Mouse (Mus musculus) T-helper 1 cell (primary cell): ENCODE data around the gene Phtf1.

Experiments
- in situ Hi-C: fragments of 300-600 bp; cut with MboI, MseI; formaldehyde crosslinking; loops from one replicate; pipeline ENCODE4 v1.15.1; 2025; ENCODE audit warnings: high pct_unique_total_duplicates

Phtf1 gene

DNA sequence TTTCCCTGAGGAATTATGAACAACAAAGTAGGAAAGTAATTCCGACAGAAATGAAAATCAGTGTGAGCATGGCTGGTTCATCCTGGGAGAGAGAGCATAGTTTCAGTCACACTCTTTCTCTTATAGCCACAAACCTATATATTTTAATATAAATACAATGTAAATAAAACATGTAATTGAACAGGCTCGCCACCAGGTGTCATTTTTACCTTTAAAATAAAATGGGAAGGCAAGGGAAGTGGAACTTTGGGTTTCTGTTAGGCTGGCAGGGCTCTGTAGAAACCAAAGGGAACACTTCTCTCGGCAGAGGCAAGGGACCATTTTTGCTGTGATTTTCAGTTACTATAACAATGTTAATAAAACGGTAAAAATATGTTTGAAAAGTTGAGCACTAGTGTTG lies 51.5 kb downstream of the Phtf1 start:
- in situ Hi-C loops: loop anchor here (10.0 kb wide), 1 partner anchor 425 kb away; no protein-coding TSS in a partner anchor

DNA sequence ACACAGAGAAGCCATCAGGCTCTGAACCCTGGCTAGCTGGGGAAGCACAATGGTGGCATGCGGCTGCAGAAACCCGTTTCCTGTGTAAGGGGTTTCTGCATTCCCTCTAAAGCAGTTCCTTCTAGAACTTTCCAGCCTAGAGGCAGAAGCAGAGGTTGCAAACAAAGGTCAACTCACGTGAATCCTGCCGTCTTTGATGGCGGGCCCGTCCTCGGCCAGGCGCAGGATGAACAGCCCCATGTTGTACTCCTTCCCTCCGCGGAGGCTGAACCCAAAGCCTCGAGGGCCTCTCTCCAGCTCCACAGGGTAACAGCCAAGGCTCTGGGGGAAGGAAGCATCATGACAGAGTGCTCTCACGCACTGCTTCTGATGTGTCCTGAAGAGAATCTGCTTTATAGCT lies 52.2 kb downstream of the Phtf1 start:
- in situ Hi-C loops: no loop called here

DNA sequence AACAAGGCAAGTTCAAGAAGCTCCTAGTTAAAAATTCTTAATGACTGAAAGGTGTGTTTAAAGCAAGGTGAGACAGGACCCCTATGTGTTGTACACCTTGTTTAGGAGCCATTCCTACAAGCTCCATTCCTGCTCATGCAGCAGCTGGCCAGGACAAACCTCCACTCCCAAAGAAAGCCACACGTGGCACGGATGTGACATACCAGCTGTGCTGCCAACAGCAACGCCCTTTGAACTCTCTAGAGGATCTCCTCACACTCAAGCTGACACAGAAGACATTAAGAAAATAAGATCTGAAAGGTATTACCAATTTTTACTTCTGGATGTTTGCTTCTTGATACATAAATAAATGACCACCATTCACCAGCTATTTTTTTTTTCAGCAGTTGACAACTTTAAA lies 59.0 kb downstream of the Phtf1 start:
- in situ Hi-C loops: no loop called here

DNA sequence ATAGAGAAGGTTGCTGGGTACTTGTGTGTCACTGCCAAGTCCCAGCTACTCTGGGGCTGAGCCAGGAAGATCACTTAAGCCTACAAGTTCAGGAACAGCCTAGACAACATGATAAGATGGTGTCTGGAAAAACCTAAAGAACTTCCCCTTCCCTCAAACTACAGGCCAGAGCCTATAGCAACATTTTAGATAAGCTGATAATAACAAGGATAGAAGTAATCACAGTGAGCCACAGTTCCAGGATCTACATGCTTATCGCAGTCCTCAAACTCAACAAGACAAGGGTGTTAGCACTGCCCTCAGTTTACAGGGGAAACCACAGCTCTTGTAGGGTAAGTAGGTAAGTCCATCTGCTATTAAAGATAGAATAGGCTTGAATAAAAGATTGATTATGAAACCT lies 64.2 kb downstream of the Phtf1 start:
- in situ Hi-C loops: no loop called here

DNA sequence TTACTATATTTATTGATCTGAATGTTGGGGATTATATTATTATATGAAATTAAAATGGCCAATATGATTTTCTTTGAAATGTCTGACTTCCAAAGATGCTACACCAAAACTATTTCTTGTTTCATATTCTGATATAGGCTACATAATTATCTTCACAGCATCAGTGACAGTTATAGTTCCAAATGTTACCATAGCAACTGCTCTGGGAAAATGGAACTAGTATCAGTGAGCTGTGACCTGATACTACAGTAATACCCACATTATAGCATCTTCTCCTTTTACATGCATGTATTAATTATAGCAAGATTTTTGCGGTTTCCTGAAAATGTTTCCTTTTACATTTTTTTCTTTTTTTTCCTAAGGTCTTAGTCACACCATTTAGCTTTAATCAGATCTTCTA lies 64.8 kb downstream of the Phtf1 start:
- in situ Hi-C loops: no loop called here

DNA sequence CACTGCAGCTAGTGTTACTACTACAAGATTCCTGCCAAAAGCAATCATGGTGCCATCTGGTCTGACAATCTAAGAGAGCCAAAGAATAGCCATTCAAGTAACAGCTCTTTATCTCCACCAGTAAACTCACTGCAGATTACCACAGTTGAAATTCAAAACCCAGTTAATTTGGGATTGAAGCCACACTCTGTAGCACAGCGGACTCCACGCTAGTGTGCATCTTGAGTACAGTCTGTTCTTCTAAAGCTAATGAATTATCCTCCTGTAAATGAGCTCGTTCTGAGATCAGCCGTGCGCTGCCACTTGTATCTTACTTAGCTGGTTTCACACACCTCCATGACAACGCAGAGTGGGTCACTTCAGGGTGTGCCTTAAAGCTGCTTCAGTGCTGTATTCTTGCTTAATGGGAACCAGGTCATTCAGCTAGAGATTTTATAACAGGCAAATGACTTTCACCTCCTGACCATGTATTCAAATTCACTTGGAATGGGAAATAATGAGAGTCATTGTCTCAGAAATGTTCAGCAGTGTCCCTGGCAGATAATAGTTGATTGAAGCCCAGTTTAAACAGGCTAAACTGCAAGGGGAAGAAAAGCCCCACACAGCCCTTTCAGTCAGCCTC lies 91.2 kb downstream of the Phtf1 start:
- in situ Hi-C loops: no loop called here

DNA sequence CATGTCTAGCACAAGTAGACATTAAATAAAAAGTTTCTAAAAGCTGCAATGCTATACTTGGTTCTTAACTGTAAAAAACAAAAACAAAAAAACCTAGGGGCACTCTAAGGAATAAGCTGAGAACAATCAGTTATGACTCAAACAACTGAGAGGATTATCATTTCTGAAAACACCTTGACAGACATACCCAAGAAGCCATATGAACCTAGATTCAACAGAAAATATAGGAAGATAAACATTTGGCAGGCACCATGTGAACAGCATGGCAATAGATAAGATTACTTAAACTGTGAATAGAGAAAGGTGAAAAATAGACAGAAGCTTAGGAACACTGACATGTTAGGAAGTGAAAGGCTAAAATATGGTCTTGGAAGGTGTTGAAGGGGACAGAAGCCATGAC lies 101.5 kb downstream of the Phtf1 start:
- in situ Hi-C loops: no loop called here
